Mouse (Mus musculus): ENCODE measurements around the gene Phtf2. TPM values are rescaled to one million over a fixed set of nuclear protein-coding genes. Genes with fewer than 3 reads are reported as not detected.
"Not testable (repeated sequence)": the region's sequence is repeated elsewhere in the genome, so short reads cannot be mapped to it uniquely, and the experiment has no call there.

The Phtf2 gene
- total and polyA plus RNA-seq, 2 experiments from 2014 or later = 39.2 to 50.9 TPM

- H3K4me3 ChIP-seq (ENCODE audit: low read depth, low read length) = no peak overlapping the region
- H3K9me3 ChIP-seq (replicated peaks; ENCODE audit: control insufficient read depth, low read length) = no peaks in the 10 kb centered on the region
- H3K4me1 ChIP-seq (ENCODE audit: control insufficient read depth, insufficient read depth) = no peaks in the 10 kb centered on the region
- no peak overlapping the region for H3K27ac ChIP-seq (ENCODE audit: low read depth)
- no peak for TF ChIP-seq CTCF (IDR thresholded peaks at IDR 0.05; ENCODE audit: low read depth)
- DNase-seq (ENCODE audit: low spot score) (no peak), ATAC-seq (ENCODE audit: insufficient read depth, low read depth) (no peak)
- H3K27me3 ChIP-seq (ENCODE audit: control insufficient read depth, insufficient read depth, low read length) = no peaks in the 10 kb centered on the region
- H3K36me3 ChIP-seq (replicated peaks; ENCODE audit: control insufficient read depth, insufficient read depth, low read length) = no peaks in the 10 kb centered on the region
- no peak overlapping the region for H3K9ac ChIP-seq (replicated peaks; ENCODE audit: low read depth, low read length)
- H3K4me2 ChIP-seq (ENCODE audit: low read depth, low read length) = no peak overlapping the region
- 89% methylated on average over 4 of the region's 4 CpGs for WGBS
These were observed 133.8 kb downstream of the Phtf2 start for GRCm38 (mm10) chr5:20748142-20748541.

GRCm38 (mm10) chr5:20741936-20742335 is 140.0 kb downstream of the Phtf2 start:
- Histone ChIP-seq H3K4me1 (ENCODE audit: control insufficient read depth, insufficient read depth) (no peaks in the 10 kb centered on the region), H3K4me3 (ENCODE audit: low read depth, low read length) (no peak overlapping the region), H3K9ac (replicated peaks; ENCODE audit: low read depth, low read length) (no peak overlapping the region), H3K9me3 (replicated peaks; ENCODE audit: control insufficient read depth, low read length) (no peaks in the 10 kb centered on the region), H3K36me3 (replicated peaks; ENCODE audit: control insufficient read depth, insufficient read depth, low read length) (no peaks in the 10 kb centered on the region), H3K27me3 (ENCODE audit: control insufficient read depth, insufficient read depth, low read length) (no peaks in the 10 kb centered on the region), H3K27ac (ENCODE audit: low read depth) (no peak overlapping the region), H3K4me2 (ENCODE audit: low read depth, low read length) (no peak overlapping the region)
- TF ChIP-seq EP300 (IDR thresholded peaks at IDR 0.05; ENCODE audit: low read depth) = no peak
- TF ChIP-seq CTCF (IDR thresholded peaks at IDR 0.05; ENCODE audit: low read depth) = no peak
- ATAC-seq (ENCODE audit: insufficient read depth, low read depth) = no peak
- no peak for DNase-seq (ENCODE audit: low spot score)
- WGBS = 93% methylated on average over 8 of the region's 8 CpGs

- ATAC-seq (ENCODE audit: insufficient read depth, low read depth) (no peak), DNase-seq (ENCODE audit: low spot score) (no peak)
- Histone ChIP-seq H3K9ac (replicated peaks; ENCODE audit: low read depth, low read length) (no peak overlapping the region), H3K9me3 (replicated peaks; ENCODE audit: control insufficient read depth, low read length) (no peaks in the 10 kb centered on the region), H3K4me2 (ENCODE audit: low read depth, low read length) (no peak overlapping the region), H3K27me3 (ENCODE audit: control insufficient read depth, insufficient read depth, low read length) (no peaks in the 10 kb centered on the region), H3K4me1 (ENCODE audit: control insufficient read depth, insufficient read depth) (no peaks in the 10 kb centered on the region), H3K27ac (ENCODE audit: low read depth) (no peak overlapping the region), H3K4me3 (ENCODE audit: low read depth, low read length) (no peak overlapping the region), H3K36me3 (replicated peaks; ENCODE audit: control insufficient read depth, insufficient read depth, low read length) (no peaks in the 10 kb centered on the region)
- WGBS = 39% methylated on average over 6 of the region's 6 CpGs
- TF ChIP-seq EP300 (IDR thresholded peaks at IDR 0.05; ENCODE audit: low read depth) (no peak), CTCF (IDR thresholded peaks at IDR 0.05; ENCODE audit: low read depth) (no peak)
These were observed 140.7 kb downstream of the Phtf2 start for GRCm38 (mm10) chr5:20741193-20741592.

- WGBS = 20% methylated on average over 2 of the region's 2 CpGs
- Histone ChIP-seq H3K4me2 (ENCODE audit: low read depth, low read length) (no peak overlapping the region), H3K36me3 (replicated peaks; ENCODE audit: control insufficient read depth, insufficient read depth, low read length) (no peaks in the 10 kb centered on the region), H3K4me3 (ENCODE audit: low read depth, low read length) (no peak overlapping the region), H3K27me3 (ENCODE audit: control insufficient read depth, insufficient read depth, low read length) (no peaks in the 10 kb centered on the region), H3K27ac (ENCODE audit: low read depth) (no peak overlapping the region), H3K9me3 (replicated peaks; ENCODE audit: control insufficient read depth, low read length) (no peaks in the 10 kb centered on the region), H3K4me1 (ENCODE audit: control insufficient read depth, insufficient read depth) (no peaks in the 10 kb centered on the region), H3K9ac (replicated peaks; ENCODE audit: low read depth, low read length) (no peak overlapping the region)
- TF ChIP-seq CTCF (IDR thresholded peaks at IDR 0.05; ENCODE audit: low read depth) (peak; percentile 18; the same call in 1 of the 2 replicates), EP300 (IDR thresholded peaks at IDR 0.05; ENCODE audit: low read depth) (no peak)
- DNase-seq (ENCODE audit: low spot score) (no peak), ATAC-seq (ENCODE audit: insufficient read depth, low read depth) (no peak)
These were observed 143.1 kb downstream of the Phtf2 start for GRCm38 (mm10) chr5:20738795-20739194.

- H3K9ac ChIP-seq (replicated peaks; ENCODE audit: low read depth, low read length); H3K4me2 ChIP-seq (ENCODE audit: low read depth, low read length); DNase-seq (ENCODE audit: low spot score); H3K4me1 ChIP-seq (ENCODE audit: control insufficient read depth, insufficient read depth); H3K27ac ChIP-seq (ENCODE audit: low read depth); H3K4me3 ChIP-seq (ENCODE audit: low read depth, low read length); H3K27me3 ChIP-seq (ENCODE audit: control insufficient read depth, insufficient read depth, low read length); H3K9me3 ChIP-seq (replicated peaks; ENCODE audit: control insufficient read depth, low read length); ATAC-seq (ENCODE audit: insufficient read depth, low read depth); H3K36me3 ChIP-seq (replicated peaks; ENCODE audit: control insufficient read depth, insufficient read depth, low read length): not testable (repeated sequence)
- 93% methylated on average over 3 of the region's 4 CpGs for WGBS
These were observed 158.7 kb downstream of the Phtf2 start for GRCm38 (mm10) chr5:20723226-20723625.

- H3K4me3 ChIP-seq (ENCODE audit: low read depth, low read length) = no peak overlapping the region
- DNase-seq (ENCODE audit: low spot score) (no peak), ATAC-seq (ENCODE audit: insufficient read depth, low read depth) (no peak)
- H3K27me3 ChIP-seq (ENCODE audit: control insufficient read depth, insufficient read depth, low read length) = no peaks in the 10 kb centered on the region
- H3K4me2 ChIP-seq (ENCODE audit: low read depth, low read length) = no peak overlapping the region
- no peaks in the 10 kb centered on the region for H3K9me3 ChIP-seq (replicated peaks; ENCODE audit: control insufficient read depth, low read length)
- H3K9ac ChIP-seq (replicated peaks; ENCODE audit: low read depth, low read length) = no peak overlapping the region
- no peaks in the 10 kb centered on the region for H3K36me3 ChIP-seq (replicated peaks; ENCODE audit: control insufficient read depth, insufficient read depth, low read length)
- WGBS = 67% methylated on average over 4 of the region's 4 CpGs
- H3K27ac ChIP-seq (ENCODE audit: low read depth) = no peak overlapping the region
- TF ChIP-seq EP300 (IDR thresholded peaks at IDR 0.05; ENCODE audit: low read depth) = no peak
- no peak for TF ChIP-seq CTCF (IDR thresholded peaks at IDR 0.05; ENCODE audit: low read depth)
- H3K4me1 ChIP-seq (ENCODE audit: control insufficient read depth, insufficient read depth) = no peaks in the 10 kb centered on the region
These were observed 161.6 kb downstream of the Phtf2 start for GRCm38 (mm10) chr5:20720201-20720900.

- not testable (repeated sequence) for H3K27ac ChIP-seq (ENCODE audit: low read depth); DNase-seq (ENCODE audit: low spot score); H3K9me3 ChIP-seq (replicated peaks; ENCODE audit: control insufficient read depth, low read length); H3K36me3 ChIP-seq (replicated peaks; ENCODE audit: control insufficient read depth, insufficient read depth, low read length); ATAC-seq (ENCODE audit: insufficient read depth, low read depth); H3K4me1 ChIP-seq (ENCODE audit: control insufficient read depth, insufficient read depth); H3K9ac ChIP-seq (replicated peaks; ENCODE audit: low read depth, low read length); H3K4me2 ChIP-seq (ENCODE audit: low read depth, low read length); H3K27me3 ChIP-seq (ENCODE audit: control insufficient read depth, insufficient read depth, low read length); H3K4me3 ChIP-seq (ENCODE audit: low read depth, low read length)
- WGBS = 79% methylated on average over 6 of the region's 6 CpGs
These were observed 165.9 kb downstream of the Phtf2 start for GRCm38 (mm10) chr5:20715980-20716379.

- H3K27ac ChIP-seq (ENCODE audit: low read depth); H3K4me3 ChIP-seq (ENCODE audit: low read depth, low read length); H3K9me3 ChIP-seq (replicated peaks; ENCODE audit: control insufficient read depth, low read length); ATAC-seq (ENCODE audit: insufficient read depth, low read depth); H3K9ac ChIP-seq (replicated peaks; ENCODE audit: low read depth, low read length); H3K36me3 ChIP-seq (replicated peaks; ENCODE audit: control insufficient read depth, insufficient read depth, low read length); H3K4me1 ChIP-seq (ENCODE audit: control insufficient read depth, insufficient read depth); DNase-seq (ENCODE audit: low spot score); H3K4me2 ChIP-seq (ENCODE audit: low read depth, low read length); H3K27me3 ChIP-seq (ENCODE audit: control insufficient read depth, insufficient read depth, low read length): not testable (repeated sequence)
- 72% methylated on average over 1 of the region's 1 CpGs for WGBS
These were observed 167.3 kb downstream of the Phtf2 start for GRCm38 (mm10) chr5:20714619-20715018.

Measured in heart, postnatal 0 days (tissue).